Mouse (Mus musculus) ES-E14 (cell line): ENCODE measurements around the gene Epop. TPM values are rescaled to one million over a fixed set of nuclear protein-coding genes. Genes with fewer than 3 reads are reported as not detected.

Experiments
- DNase-seq: peaks from one replicate; pipeline ENCODE4 v3.0.0-alpha.2; 2013; ENCODE audit warnings: low read depth, low spot score
- H3K27ac ChIP-seq: 2 replicates; pipeline ENCODE4 v1.5.1; 2012; ENCODE audit warnings: low read depth, mild to moderate bottlenecking, low read length, moderate library complexity, mixed read lengths; ENCODE audit not compliant: poor library complexity, insufficient read depth, severe bottlenecking
- H3K36me3 ChIP-seq: 2 replicates; pipeline ENCODE4 v1.6.1; 2012; ENCODE audit warnings: mild to moderate bottlenecking, low read length, moderate library complexity, mixed read lengths; ENCODE audit not compliant: control insufficient read depth, poor library complexity, insufficient read depth, severe bottlenecking
- H3K4me1 ChIP-seq, 2 experiments: fragments of 150-350 bp in 1 of 2; sonication (generic) in 1 of 2; 2 replicates each; pipeline ENCODE4 v1.6.1; 2012; ENCODE audit warnings: low read length in 2 of 2, mild to moderate bottlenecking in 1 of 2, mixed read lengths in 1 of 2; ENCODE audit not compliant: control insufficient read depth in 2 of 2, insufficient read depth in 2 of 2, poor library complexity in 1 of 2
- H3K4me3 ChIP-seq, 2 experiments: fragments of 150-350 bp in 1 of 2; sonication (generic) in 1 of 2; 2 replicates each; pipeline ENCODE4 v1.5.1; 2012; ENCODE audit warnings: low read length in 2 of 2, low read depth in 1 of 2, mild to moderate bottlenecking in 1 of 2, mixed read lengths in 1 of 2; ENCODE audit not compliant: insufficient read depth in 1 of 2, poor library complexity in 1 of 2, severe bottlenecking in 1 of 2
- H3K9ac ChIP-seq: 2 replicates; pipeline ENCODE4 v1.6.1; 2012; ENCODE audit warnings: low read depth, mild to moderate bottlenecking, low read length, mixed read lengths; ENCODE audit not compliant: poor library complexity, insufficient read depth, severe bottlenecking
- H3K9me3 ChIP-seq: fragments of 150-350 bp; sonication (generic); 2 replicates; pipeline ENCODE4 v1.6.1; 2012; ENCODE audit warnings: low read depth, mild to moderate bottlenecking, low read length; ENCODE audit not compliant: control insufficient read depth, insufficient read depth
- CHD2 ChIP-seq: IDR thresholded peaks from 2 replicates; pipeline ENCODE4 v1.6.1; 2014; ENCODE audit warnings: mild to moderate bottlenecking, low read depth, low read length, inconsistent platforms
- HCFC1 ChIP-seq: IDR thresholded peaks from 2 replicates; pipeline ENCODE4 v1.6.1; 2012; ENCODE audit warnings: low read length, inconsistent platforms, borderline replicate concordance; ENCODE audit not compliant: insufficient read depth
- MAFK ChIP-seq: IDR thresholded peaks from 2 replicates; pipeline ENCODE4 v1.6.1; 2014; ENCODE audit warnings: mild to moderate bottlenecking, low read depth, low read length, inconsistent platforms; ENCODE audit not compliant: insufficient read depth
- ZC3H11A ChIP-seq: IDR thresholded peaks from 2 replicates; pipeline ENCODE4 v1.6.1; 2012; ENCODE audit warnings: low read depth, mild to moderate bottlenecking, inconsistent platforms, low read length, borderline replicate concordance
- ZNF384 ChIP-seq: IDR thresholded peaks from 2 replicates; pipeline ENCODE4 v1.6.1; 2012; ENCODE audit warnings: low read depth, low read length, inconsistent platforms
- in situ Hi-C, 2 experiments: fragments of 600-800 bp; cut with MboI; formaldehyde crosslinking; loops; one replicate each; pipeline ENCODE4 v1.15.1; 2025; ENCODE audit warnings: low sequenced_read_pairs in 2 of 2, inconsistent platforms in 1 of 2; ENCODE audit not compliant: unreplicated experiment in 2 of 2
- total RNA-seq: library from RNA; depleted of rRNA; stranded (reverse); fragments of 300-350 nt; gene quantifications from 2 replicates; pipeline ENCODE4 v1.2.3, GENCODE M21; 2012

Gene Epop
- total RNA-seq, 1 experiment, result 109 TPM

DNA sequence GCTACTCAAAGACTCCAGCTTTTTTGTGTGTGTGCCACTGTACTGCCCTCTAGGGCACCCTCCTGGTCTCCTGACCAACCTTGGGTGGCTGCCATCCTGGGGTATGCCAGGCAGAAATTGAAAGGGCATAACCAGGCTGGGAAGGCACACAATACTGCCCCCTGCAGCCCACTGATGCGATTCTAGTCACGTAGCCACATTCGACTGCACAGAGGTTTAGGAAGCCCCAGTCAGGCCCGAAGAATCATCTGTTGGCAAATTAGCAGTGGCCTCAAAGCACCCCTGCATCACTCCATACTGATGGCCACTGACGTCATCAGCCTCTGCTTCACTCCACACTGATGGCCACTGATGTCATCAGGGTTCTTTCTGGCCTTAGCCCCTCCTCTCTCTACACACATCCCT is 10.1 kb downstream of the Epop start:
- Histone ChIP-seq H3K4me1 (peaks cover 0 to 12% of the 10 kb centered on the region in 2 experiments; a peak in 2 of 4 replicates), H3K9me3 (no peaks in the 10 kb centered on the region), H3K9ac (no peak overlapping the region), H3K27ac (no peak overlapping the region), H3K36me3 (peaks cover 29% of the 10 kb centered on the region), H3K4me3 (no peak overlapping the region)
- in situ Hi-C loops, result no loop called here
- DNase-seq, result no peak
- TF ChIP-seq ZC3H11A (no peak), CHD2 (no peak), ZNF384 (no peak), HCFC1 (no peak), MAFK (no peak)

DNA sequence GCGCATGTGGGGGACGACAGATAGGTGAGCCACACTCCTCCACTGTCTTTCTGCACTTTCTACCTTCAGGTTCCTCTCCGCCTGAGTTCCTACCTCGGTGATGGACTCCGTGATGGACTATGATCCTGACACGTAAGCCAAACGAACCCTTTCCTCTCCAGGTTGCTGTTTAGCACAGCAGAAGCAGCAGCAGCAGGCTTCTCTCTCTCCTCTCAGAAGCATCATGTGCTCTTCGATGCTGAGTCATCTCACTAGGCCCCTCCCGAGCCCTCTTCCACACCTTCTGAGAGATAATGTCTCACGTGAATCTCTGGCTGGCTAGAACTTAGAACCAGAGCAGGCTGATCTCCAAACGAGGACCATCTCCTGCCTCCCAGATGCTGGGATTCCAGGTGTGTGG is 11.1 kb downstream of the Epop start:
- in situ Hi-C loops, result no loop called here
- Histone ChIP-seq H3K36me3 (peaks cover 28% of the 10 kb centered on the region), H3K27ac (peak overlapping the region; percentile 58; the same call in 1 of the 2 replicates), H3K9ac (peak overlapping the region; percentile 55), H3K4me3 (no peak overlapping the region; a peak in 1 of 4 replicates), H3K9me3 (no peaks in the 10 kb centered on the region), H3K4me1 (peaks cover 0 to 12% of the 10 kb centered on the region in 2 experiments; a peak in 2 of 4 replicates)
- TF ChIP-seq ZNF384 (no peak), CHD2 (no peak), MAFK (peak; percentile 64; the same call in 1 of the 2 replicates), ZC3H11A (no peak), HCFC1 (no peak)
- no peak for DNase-seq

DNA sequence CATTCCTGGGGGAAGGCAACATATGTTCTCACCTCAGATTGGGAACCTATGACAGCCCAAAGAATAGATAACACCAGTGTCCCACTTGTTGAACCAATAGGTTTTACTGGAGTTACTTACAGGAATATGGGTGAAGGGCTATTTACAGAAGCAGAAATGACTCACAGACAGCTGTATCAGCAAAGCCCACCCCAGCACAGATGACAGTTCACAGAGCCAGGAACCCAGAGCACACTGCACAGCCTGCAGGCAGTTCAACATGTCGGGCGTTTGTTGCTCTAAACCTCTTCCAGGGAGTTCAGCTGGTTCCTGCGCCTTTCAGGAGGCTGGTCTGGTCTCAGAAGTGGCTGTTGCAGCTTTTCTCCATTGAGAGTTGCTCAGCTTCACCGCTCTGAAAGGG is 14.2 kb downstream of the Epop start:
- TF ChIP-seq MAFK (no peak), ZNF384 (no peak), CHD2 (no peak)
- in situ Hi-C loops, result no loop called here

DNA sequence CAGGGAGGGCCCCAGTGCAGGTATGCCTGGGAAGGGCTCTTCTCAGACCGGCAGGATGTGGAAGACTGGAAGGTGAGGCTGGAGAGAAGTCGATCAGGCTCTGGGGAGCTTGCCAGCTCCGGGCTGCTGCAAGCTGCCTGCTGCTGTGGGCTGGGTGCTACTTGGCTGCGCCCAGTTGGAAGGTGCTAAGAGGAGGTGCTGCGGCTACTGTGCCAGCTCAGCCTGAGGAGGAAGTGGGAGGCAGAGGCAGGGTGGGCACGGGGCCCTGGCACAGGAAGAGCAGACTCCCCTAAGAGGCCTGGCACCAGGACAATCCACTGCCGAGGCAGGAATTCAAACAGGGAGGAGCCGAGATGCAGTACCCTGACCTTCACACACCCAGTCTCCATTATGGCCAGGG is 18.4 kb downstream of the Epop start:
- Histone ChIP-seq H3K4me3 (no peak overlapping the region), H3K9ac (no peak overlapping the region), H3K36me3 (peaks cover 20% of the 10 kb centered on the region; the same call in 1 of the 2 replicates), H3K4me1 (peaks cover 4 to 14% of the 10 kb centered on the region in 2 experiments; a peak in 3 of 4 replicates), H3K9me3 (no peaks in the 10 kb centered on the region), H3K27ac (no peak overlapping the region)
- DNase-seq, result no peak
- TF ChIP-seq ZNF384 (no peak), HCFC1 (no peak), ZC3H11A (no peak), MAFK (no peak), CHD2 (no peak)
- in situ Hi-C loops, result no loop called here

More for the DNA sequence above, 14.2 kb downstream of the Epop start:
- Histone ChIP-seq H3K27ac (no peak overlapping the region), H3K36me3 (peaks cover 17% of the 10 kb centered on the region), H3K4me1 (peaks cover 0 to 12% of the 10 kb centered on the region in 2 experiments; a peak in 2 of 4 replicates), H3K4me3 (no peak overlapping the region), H3K9ac (no peak overlapping the region), H3K9me3 (no peaks in the 10 kb centered on the region)
- DNase-seq, result no peak

DNA sequence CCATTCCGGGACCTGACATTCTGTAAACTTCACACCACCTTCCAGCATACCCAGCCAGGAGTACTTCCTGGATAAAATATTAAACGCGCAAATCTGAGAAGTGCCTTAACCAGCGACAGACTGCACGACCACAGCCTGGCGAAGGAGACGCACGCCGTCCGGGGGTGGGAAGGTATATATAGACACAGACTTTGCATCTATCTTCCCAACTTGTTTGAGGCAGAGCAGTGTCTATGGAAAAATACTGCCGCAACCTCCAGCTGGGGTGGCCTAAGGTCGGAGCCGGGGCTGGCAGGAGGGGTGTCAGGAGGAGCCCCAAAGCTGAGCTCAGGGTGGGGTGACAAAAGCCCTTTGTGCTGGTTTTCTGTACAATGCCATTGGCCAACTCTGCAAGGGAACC is 19.8 kb downstream of the Epop start:
- Histone ChIP-seq H3K4me1 (peaks cover 4 to 15% of the 10 kb centered on the region in 2 experiments; a peak in 3 of 4 replicates), H3K4me3 (no peak overlapping the region), H3K9ac (no peak overlapping the region), H3K27ac (no peak overlapping the region), H3K9me3 (no peaks in the 10 kb centered on the region), H3K36me3 (peaks cover 22% of the 10 kb centered on the region; the same call in 1 of the 2 replicates)
- no peak for DNase-seq
- in situ Hi-C loops, result no loop called here
- no peak for TF ChIP-seq HCFC1
- no peak for TF ChIP-seq MAFK
- no peak for TF ChIP-seq ZC3H11A
- TF ChIP-seq CHD2, result no peak
- no peak for TF ChIP-seq ZNF384
